Mouse (Mus musculus): ENCODE results near the gene Pdgfa. TPM values are rescaled to one million over a fixed set of nuclear protein-coding genes. Genes with fewer than 3 reads are reported as not detected.

Pdgfa gene
- polyA plus RNA-seq, 1 experiment = 10.7 TPM

DNA sequence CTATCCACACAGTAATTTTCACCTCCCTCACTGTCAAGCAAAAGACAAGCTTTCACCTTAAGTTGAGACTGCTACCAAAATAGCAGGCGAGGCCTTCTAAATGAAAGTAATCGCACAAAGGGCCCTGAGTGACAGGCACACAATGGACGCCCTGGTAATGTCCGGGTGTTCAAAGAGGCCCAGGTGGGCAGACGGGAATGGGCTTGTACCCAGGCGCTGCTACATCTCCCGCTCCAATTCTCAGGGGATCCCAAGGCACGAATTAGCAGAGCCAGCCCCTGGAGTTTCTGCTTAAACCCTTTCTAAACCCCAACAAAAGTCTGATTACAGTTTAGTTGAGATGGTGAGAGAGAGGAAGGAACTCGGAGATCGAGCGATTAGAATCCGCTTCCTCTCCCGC lies 65.3 kb downstream of the Pdgfa start:
- Histone ChIP-seq H3K4me1 (replicated peaks; ENCODE audit: control insufficient read depth, insufficient read depth, low read length) (no peaks in the 10 kb centered on the region; the same call in 1 of the 2 replicates), H3K4me3 (ENCODE audit: control insufficient read depth, insufficient read depth, low read length) (no peak overlapping the region), H3K36me3 (ENCODE audit: control insufficient read depth, insufficient read depth, low read length) (no peaks in the 10 kb centered on the region), H3K27me3 (ENCODE audit: control insufficient read depth, insufficient read depth, low read length) (no peaks in the 10 kb centered on the region), H3K27ac (ENCODE audit: control insufficient read depth, insufficient read depth, low read length) (no peak overlapping the region)
- DNase-seq = no peak
- no peak for TF ChIP-seq CTCF (IDR thresholded peaks at IDR 0.05; ENCODE audit: borderline replicate concordance, control insufficient read depth, extremely low read depth, insufficient read depth, low read length, poor library complexity)
- TF ChIP-seq POLR2A (IDR thresholded peaks at IDR 0.05; ENCODE audit: control insufficient read depth, extremely low read depth, insufficient read depth, low read length, poor library complexity) = no peak
- 54% methylated on average over 13 of the region's 13 CpGs for WGBS

- no peaks in the 10 kb centered on the region for H3K36me3 ChIP-seq (ENCODE audit: control insufficient read depth, insufficient read depth, low read length)
- TF ChIP-seq POLR2A (IDR thresholded peaks at IDR 0.05; ENCODE audit: control insufficient read depth, extremely low read depth, insufficient read depth, low read length, poor library complexity) (no peak), CTCF (IDR thresholded peaks at IDR 0.05; ENCODE audit: borderline replicate concordance, control insufficient read depth, extremely low read depth, insufficient read depth, low read length, poor library complexity) (no peak)
- H3K27ac ChIP-seq (ENCODE audit: control insufficient read depth, insufficient read depth, low read length) = no peak overlapping the region
- H3K27me3 ChIP-seq (ENCODE audit: control insufficient read depth, insufficient read depth, low read length) = no peaks in the 10 kb centered on the region
- DNase-seq = no peak
- H3K4me3 ChIP-seq (ENCODE audit: control insufficient read depth, insufficient read depth, low read length) = no peak overlapping the region
- WGBS = 91% methylated on average over 10 of the region's 10 CpGs
- no peaks in the 10 kb centered on the region; the same call in 1 of the 2 replicates for H3K4me1 ChIP-seq (replicated peaks; ENCODE audit: control insufficient read depth, insufficient read depth, low read length)
Observed at GRCm38 (mm10) chr5:138929879-138930507, 67.2 kb downstream of the Pdgfa start.

Other genes with a start within 250 kb of the Pdgfa start
- gene Fam20c, start 242.9 kb downstream of the Pdgfa start, polyA plus RNA-seq (2012; rRNA removed) = 9.8 and 11.0 TPM in 2 replicates
- 0.23 and 0.42 TPM in 2 replicates for gene Gm5294, start 177.3 kb downstream of the Pdgfa start, polyA plus RNA-seq (2012; rRNA removed)
- 3.6 TPM in 2 replicates for gene Prkar1b, start 152.6 kb upstream of the Pdgfa start, polyA plus RNA-seq (2012; rRNA removed)
- 50.5 and 66.5 TPM in 2 replicates for gene Dnaaf5, start 152.9 kb upstream of the Pdgfa start, polyA plus RNA-seq (2012; rRNA removed)
- 34.3 and 36.3 TPM in 2 replicates for gene Sun1, start 203.3 kb upstream of the Pdgfa start, polyA plus RNA-seq (2012; rRNA removed)

Measured in thymus, adult 2 months (tissue).